Mouse (Mus musculus) kidney, embryonic 14.5 days (tissue): ENCODE measurements around the gene Tubg1. TPM values are rescaled to one million over a fixed set of nuclear protein-coding genes. Genes with fewer than 3 reads are reported as not detected.

Source experiments
- ATAC-seq: fragments of 200-750 bp; cut with Nextera tagmentation; 2 replicates; pipeline ENCODE4 v1.8.0; 2017; ENCODE audit warnings: moderate number of reproducible peaks, mild to moderate bottlenecking, moderate TSS enrichment, moderate library complexity; ENCODE audit not compliant: low FRiP score, low TSS enrichment
- H3K27ac ChIP-seq: fragments of 300-500 bp; sonication (generic); 2 replicates; pipeline ENCODE4 v1.5.1; 2014; ENCODE audit warnings: low read depth, mild to moderate bottlenecking, low read length, moderate library complexity, mixed read lengths
- H3K27me3 ChIP-seq: fragments of 300-500 bp; sonication (generic); 2 replicates; pipeline ENCODE4 v1.6.1; 2014; ENCODE audit warnings: mild to moderate bottlenecking, low read length; ENCODE audit not compliant: control insufficient read depth, insufficient read depth
- H3K36me3 ChIP-seq: fragments of 300-500 bp; sonication (generic); 2 replicates; pipeline ENCODE4 v1.6.1; 2014; ENCODE audit warnings: low read length, mixed read lengths; ENCODE audit not compliant: control insufficient read depth, insufficient read depth
- H3K4me1 ChIP-seq: fragments of 300-500 bp; sonication (generic); 2 replicates; pipeline ENCODE4 v1.6.1; 2014; ENCODE audit warnings: low read length, mixed read lengths; ENCODE audit not compliant: control insufficient read depth, insufficient read depth
- H3K4me2 ChIP-seq: fragments of 300-500 bp; sonication (generic); replicated peaks from 2 replicates; pipeline ENCODE4 v1.6.1; 2014; ENCODE audit warnings: low read depth, mild to moderate bottlenecking, low read length
- H3K4me3 ChIP-seq: fragments of 300-500 bp; sonication (generic); 2 replicates; pipeline ENCODE4 v1.5.1; 2014; ENCODE audit warnings: mild to moderate bottlenecking, low read length
- H3K9ac ChIP-seq: fragments of 300-500 bp; sonication (generic); 2 replicates; pipeline ENCODE4 v1.6.1; 2014; ENCODE audit warnings: low read depth, mild to moderate bottlenecking, low read length, moderate library complexity
- H3K9me3 ChIP-seq: fragments of 300-500 bp; sonication (generic); 2 replicates; pipeline ENCODE4 v1.6.1; 2016; ENCODE audit warnings: low read length; ENCODE audit not compliant: control insufficient read depth
- WGBS: fragments of 180-500 bp; shearing (Covaris S2); extraction: QIAGEN DNeasy Blood & Tissue Kit; methylation state at CpG from one replicate; pipeline ENCODE4 v1.1.7; 2014; 5-methylcytosine and 5-hydroxymethylcytosine counted together
- polyA plus RNA-seq: library from polyadenylated mRNA; unstranded; fragments of >200 nt; fragmentation: Nextera tagmentation; extraction: Ambion mirVana; gene quantifications from 2 replicates; pipeline ENCODE4 v1.2.1, GENCODE M21; 2014

Gene Tubg1
- 81.9 and 95.4 TPM in 2 replicates for polyA plus RNA-seq

DNA sequence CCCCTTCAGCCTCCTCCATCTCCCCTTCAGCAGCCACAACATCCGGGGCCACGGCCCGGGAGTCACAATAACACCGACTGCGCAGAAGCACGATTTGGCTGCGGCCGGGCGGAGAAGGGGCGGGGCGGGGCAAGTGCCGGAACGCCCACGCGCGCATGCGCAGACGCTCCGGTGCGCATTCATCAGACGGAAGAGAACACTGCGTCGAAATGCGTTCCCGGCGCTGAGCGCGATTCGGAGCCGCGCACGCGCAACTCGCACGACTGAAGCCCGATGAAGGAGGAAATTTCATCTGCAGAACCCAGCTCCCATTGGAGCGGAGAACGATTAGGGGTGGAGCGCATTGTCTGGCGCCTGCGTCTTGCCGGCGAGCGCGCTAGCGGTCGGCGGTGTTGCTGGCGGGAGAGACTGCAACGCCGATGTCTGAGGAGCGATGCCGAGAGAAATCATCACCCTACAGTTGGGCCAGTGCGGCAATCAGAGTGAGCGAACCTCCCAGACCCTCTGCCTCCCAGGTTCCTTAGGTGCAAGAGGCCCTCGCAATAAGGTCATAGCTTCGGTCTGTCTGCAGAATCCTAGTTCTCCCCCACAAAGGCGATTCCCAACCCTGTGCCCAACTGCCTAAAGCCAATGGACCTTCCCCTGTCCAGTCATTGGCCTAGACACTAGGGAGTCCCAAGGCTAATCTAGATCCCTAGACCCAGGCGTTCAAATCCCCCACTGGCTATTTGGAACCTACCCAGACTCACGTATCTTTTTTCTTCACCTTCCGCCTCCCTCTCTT lies at the start of gene Tubg1, which contains the start of gene Retreg3:
Tubg1 (plus strand) TSS at position 178 of the 784 bp plus-strand sequence.
Retreg3 (minus strand) TSS at position 133 of the 784 bp plus-strand sequence.
- no peaks in the 10 kb centered on the region for H3K9me3 ChIP-seq
- no peaks in the 10 kb centered on the region for H3K27me3 ChIP-seq
- peak within 1 kb of the TSS; percentile 89 for H3K27ac ChIP-seq
- H3K36me3 ChIP-seq: peaks cover 29% of the 10 kb centered on the region; the same call in 1 of the 2 replicates
- H3K4me1 ChIP-seq: peaks cover 19% of the 10 kb centered on the region
- peak within 1 kb of the TSS; percentile 91 for H3K9ac ChIP-seq
- H3K4me2 ChIP-seq: peak within 1 kb of the TSS; percentile 97
- ATAC-seq: peak; percentile 95
- peak within 1 kb of the TSS; percentile 89 for H3K4me3 ChIP-seq
- WGBS: under 1% methylated on average over 61 of the region's 61 CpGs

DNA sequence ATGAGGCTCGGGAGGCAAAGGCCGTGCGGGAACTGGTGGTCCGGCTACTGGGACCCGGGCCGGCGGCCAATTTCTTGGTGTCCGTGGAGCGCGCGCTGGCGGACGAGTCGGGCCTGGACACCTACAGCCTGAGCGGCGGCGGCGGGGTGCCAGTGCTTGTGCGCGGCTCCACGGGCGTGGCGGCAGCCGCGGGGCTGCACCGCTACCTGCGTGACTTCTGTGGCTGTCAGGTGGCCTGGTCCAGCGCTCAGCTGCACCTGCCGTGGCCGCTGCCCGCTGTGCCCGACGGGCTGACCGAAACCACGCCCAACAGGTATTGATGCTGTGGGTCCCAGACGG lies 49.6 kb upstream of the Tubg1 start:
- WGBS: under 1% methylated on average over 17 of the region's 36 CpGs
- peak overlapping the region; percentile 92 for H3K4me2 ChIP-seq
- no peaks in the 10 kb centered on the region for H3K9me3 ChIP-seq
- peak overlapping the region; percentile 74 for H3K9ac ChIP-seq
- H3K27ac ChIP-seq: no peak overlapping the region
- peak overlapping the region; percentile 80 for H3K4me3 ChIP-seq
- H3K27me3 ChIP-seq: 0 out of 2 replicates have a peak, but pooled peaks cover 7% of the 10 kb centered on the region
- peak; percentile 25; the same call in 1 of the 2 replicates for ATAC-seq
- H3K36me3 ChIP-seq: no peaks in the 10 kb centered on the region
- 0 out of 2 replicates have a peak, but pooled peaks cover 4% of the 10 kb centered on the region for H3K4me1 ChIP-seq

DNA sequence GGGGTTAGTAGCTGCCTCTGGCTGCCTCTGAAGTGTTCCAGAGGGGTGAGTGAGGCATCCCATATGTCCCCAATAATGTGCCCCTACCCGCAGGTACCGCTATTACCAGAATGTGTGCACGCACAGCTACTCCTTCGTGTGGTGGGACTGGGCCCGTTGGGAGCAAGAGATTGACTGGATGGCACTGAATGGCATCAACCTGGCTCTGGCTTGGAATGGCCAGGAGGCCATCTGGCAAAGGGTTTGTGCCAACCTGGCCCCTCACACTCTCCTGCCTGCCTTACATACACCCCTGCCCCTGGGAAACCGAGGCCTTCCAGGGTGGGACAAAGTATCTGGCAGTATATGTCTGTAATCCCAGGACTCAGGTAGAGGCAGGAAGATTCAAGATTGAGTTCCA lies 48.8 kb upstream of the Tubg1 start:
- ATAC-seq: no peak
- 0 out of 2 replicates have a peak, but pooled peaks cover 7% of the 10 kb centered on the region for H3K27me3 ChIP-seq
- H3K36me3 ChIP-seq: no peaks in the 10 kb centered on the region
- H3K9me3 ChIP-seq: no peaks in the 10 kb centered on the region
- no peak overlapping the region for H3K27ac ChIP-seq
- 0 out of 2 replicates have a peak, but pooled peaks cover 4% of the 10 kb centered on the region for H3K4me1 ChIP-seq
- H3K4me3 ChIP-seq: no peak overlapping the region
- H3K4me2 ChIP-seq: peak overlapping the region; percentile 92; the same call in 1 of the 2 replicates
- WGBS: 81% methylated on average over 6 of the region's 6 CpGs
- no peak overlapping the region for H3K9ac ChIP-seq

DNA sequence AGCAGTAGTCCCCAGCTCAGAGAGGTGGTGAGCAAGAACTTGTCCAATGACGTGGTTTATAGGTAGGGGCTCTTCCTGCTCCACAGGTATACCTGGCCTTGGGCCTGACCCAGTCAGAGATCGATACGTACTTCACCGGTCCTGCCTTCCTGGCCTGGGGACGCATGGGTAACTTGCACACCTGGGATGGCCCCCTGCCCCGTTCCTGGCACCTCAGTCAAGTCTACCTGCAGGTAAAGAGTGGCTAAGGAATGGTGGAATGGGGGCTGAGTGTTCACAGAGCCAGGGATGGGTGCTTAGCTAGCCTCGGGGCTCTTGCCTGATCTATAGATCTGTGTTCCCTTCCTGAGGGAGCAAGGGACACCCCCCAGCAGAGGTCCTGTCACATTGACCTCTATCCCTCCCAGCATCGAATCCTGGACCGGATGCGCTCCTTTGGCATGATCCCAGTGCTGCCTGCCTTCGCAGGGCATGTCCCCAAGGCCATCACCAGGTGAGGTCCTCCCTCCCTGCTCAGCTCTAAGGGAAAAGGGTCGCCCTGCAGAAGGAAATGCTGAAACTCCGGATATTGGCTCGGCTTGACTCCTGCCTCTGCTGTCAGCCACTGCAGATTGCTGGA lies 47.8 kb upstream of the Tubg1 start:
- WGBS: 69% methylated on average over 14 of the region's 14 CpGs
- H3K4me2 ChIP-seq: no peak overlapping the region
- H3K4me1 ChIP-seq: 0 out of 2 replicates have a peak, but pooled peaks cover 4% of the 10 kb centered on the region
- H3K9ac ChIP-seq: no peak overlapping the region
- no peaks in the 10 kb centered on the region for H3K36me3 ChIP-seq
- no peak for ATAC-seq
- H3K4me3 ChIP-seq: no peak overlapping the region
- H3K9me3 ChIP-seq: no peaks in the 10 kb centered on the region
- H3K27me3 ChIP-seq: 0 out of 2 replicates have a peak, but pooled peaks cover 7% of the 10 kb centered on the region
- no peak overlapping the region for H3K27ac ChIP-seq

DNA sequence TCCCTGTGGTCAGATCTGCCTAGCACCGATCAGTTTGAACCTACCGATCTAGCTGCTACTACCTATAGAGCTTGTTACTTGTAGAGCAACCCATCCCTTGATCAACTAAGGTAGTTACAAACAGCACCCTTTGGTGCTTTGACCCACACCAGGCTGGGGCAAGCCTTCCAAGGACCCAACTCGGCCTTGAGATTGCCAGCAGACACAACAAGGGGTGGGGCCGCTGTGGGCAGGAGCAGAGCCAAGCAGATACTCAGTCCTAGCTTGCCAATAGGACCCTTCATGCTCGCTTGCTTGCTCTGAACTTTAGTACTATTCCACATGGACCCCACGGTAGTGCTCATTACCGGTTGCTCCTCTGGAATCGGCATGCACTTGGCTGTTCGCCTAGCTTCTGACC lies 41.6 kb upstream of the Tubg1 start, which contains the start of gene Hsd17b1:
Hsd17b1 (plus strand) TSS at position 291 of the 400 bp plus-strand sequence.
- no peak for ATAC-seq
- Histone ChIP-seq H3K27ac (no peak within 1 kb of the TSS), H3K9me3 (no peaks in the 10 kb centered on the region), H3K9ac (no peak within 1 kb of the TSS), H3K4me3 (peak within 1 kb of the TSS; percentile 4; the same call in 1 of the 2 replicates), H3K36me3 (no peaks in the 10 kb centered on the region), H3K4me2 (no peak within 1 kb of the TSS), H3K27me3 (peaks cover 43% of the 10 kb centered on the region), H3K4me1 (peaks cover 8% of the 10 kb centered on the region)
- 73% methylated on average over 9 of the region's 9 CpGs for whole genome bisulfite sequencing

DNA sequence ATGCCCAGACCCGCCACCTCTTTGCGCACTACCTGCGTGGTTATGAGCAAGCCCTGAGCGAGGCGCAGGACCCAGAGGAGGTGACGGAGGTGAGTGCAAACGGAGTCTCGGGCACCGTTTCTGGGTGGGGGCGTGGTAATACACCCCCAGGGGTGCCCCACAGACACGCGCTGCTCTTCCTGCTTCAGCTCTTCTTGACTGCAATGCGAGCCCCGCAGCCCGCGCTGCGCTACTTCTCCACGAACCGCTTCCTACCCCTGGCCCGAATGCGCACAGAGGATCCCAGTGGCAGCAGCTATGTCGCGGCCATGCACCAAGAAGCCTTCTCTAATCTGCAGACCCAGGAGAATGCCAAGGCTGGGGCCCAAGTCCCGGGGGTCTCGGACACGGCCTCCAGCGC lies 40.0 kb upstream of the Tubg1 start:
- 5% methylated on average over 25 of the region's 27 CpGs for WGBS
- Histone ChIP-seq H3K4me1 (peaks cover 14% of the 10 kb centered on the region), H3K4me3 (peak overlapping the region; percentile 4), H3K9ac (no peak overlapping the region; the same call in 1 of the 2 replicates), H3K9me3 (no peaks in the 10 kb centered on the region), H3K27me3 (peaks cover 43% of the 10 kb centered on the region), H3K36me3 (no peaks in the 10 kb centered on the region), H3K27ac (no peak overlapping the region), H3K4me2 (peak overlapping the region; percentile 8)
- ATAC-seq: no peak

DNA sequence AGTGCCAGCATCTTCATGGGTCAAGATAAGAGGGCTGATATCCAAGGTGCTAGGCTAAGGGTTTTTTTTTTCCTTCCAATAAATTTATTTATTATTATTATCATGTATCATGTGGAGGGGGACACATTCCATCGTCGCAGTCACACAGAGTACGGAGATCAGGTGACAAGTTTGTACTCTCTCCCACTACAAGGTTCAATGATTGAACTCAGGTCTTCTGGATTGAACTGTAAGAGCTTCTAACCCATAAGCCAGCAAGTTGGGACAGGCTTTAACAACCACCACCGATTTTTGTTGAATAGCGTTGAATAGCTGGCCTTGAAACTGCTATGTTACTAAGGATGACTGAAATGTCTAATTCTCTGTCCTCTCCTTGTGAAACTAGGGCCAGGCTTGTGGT lies 39.3 kb upstream of the Tubg1 start:
- ATAC-seq: no peak
- Histone ChIP-seq H3K27ac (no peak overlapping the region), H3K4me1 (peaks cover 14% of the 10 kb centered on the region), H3K4me3 (no peak overlapping the region), H3K27me3 (peaks cover 43% of the 10 kb centered on the region), H3K9ac (no peak overlapping the region), H3K4me2 (no peak overlapping the region), H3K36me3 (0 out of 2 replicates have a peak, but pooled peaks cover 1% of the 10 kb centered on the region), H3K9me3 (no peaks in the 10 kb centered on the region)
- 66% methylated on average over 5 of the region's 5 CpGs for WGBS

DNA sequence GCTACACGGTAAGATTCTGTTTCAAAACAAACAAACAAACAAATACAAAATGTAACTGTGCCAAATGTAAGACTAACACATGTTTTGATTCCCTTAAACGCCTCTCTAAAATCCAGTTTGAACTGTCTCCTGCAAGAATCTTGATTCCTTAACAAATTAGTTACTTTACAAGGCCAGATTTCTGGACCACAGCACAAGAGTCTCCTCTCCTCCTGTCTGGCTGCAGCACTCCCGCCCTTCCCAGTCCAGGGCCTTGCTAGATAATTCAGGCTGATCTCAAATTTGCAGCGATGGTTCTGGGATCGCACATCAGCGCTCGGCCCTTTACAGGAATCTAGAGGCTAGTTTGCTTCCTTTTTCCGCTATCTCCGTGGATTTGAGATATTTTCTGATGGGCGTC lies 38.1 kb upstream of the Tubg1 start:
- H3K9ac ChIP-seq: peak overlapping the region; percentile 51; the same call in 1 of the 2 replicates

More for the DNA sequence above, 38.1 kb upstream of the Tubg1 start:
- H3K4me1 ChIP-seq: peaks cover 14% of the 10 kb centered on the region
- peak overlapping the region; percentile 84 for H3K4me3 ChIP-seq
- peak overlapping the region; percentile 97 for H3K4me2 ChIP-seq
- H3K36me3 ChIP-seq: 0 out of 2 replicates have a peak, but pooled peaks cover 6% of the 10 kb centered on the region
- 6% methylated on average over 10 of the region's 10 CpGs for WGBS
- H3K27me3 ChIP-seq: peaks cover 43% of the 10 kb centered on the region
- H3K9me3 ChIP-seq: no peaks in the 10 kb centered on the region
- peak overlapping the region; percentile 14; the same call in 1 of the 2 replicates for H3K27ac ChIP-seq
- ATAC-seq: no peak
